Mouse (Mus musculus): Measurements from ENCODE around the gene Oxct2b. TPM values are rescaled to one million over a fixed set of nuclear protein-coding genes. Genes with fewer than 3 reads are reported as not detected.
A peak's percentile ranks its signal among the peaks of the same experiment; 100 is the strongest.
"Not testable (repeated sequence)": the region's sequence is repeated elsewhere in the genome, so short reads cannot be mapped to it uniquely, and the experiment has no call there.

The Oxct2b gene
- total RNA-seq, 2 experiments from 2014 or later = not detected

DNA sequence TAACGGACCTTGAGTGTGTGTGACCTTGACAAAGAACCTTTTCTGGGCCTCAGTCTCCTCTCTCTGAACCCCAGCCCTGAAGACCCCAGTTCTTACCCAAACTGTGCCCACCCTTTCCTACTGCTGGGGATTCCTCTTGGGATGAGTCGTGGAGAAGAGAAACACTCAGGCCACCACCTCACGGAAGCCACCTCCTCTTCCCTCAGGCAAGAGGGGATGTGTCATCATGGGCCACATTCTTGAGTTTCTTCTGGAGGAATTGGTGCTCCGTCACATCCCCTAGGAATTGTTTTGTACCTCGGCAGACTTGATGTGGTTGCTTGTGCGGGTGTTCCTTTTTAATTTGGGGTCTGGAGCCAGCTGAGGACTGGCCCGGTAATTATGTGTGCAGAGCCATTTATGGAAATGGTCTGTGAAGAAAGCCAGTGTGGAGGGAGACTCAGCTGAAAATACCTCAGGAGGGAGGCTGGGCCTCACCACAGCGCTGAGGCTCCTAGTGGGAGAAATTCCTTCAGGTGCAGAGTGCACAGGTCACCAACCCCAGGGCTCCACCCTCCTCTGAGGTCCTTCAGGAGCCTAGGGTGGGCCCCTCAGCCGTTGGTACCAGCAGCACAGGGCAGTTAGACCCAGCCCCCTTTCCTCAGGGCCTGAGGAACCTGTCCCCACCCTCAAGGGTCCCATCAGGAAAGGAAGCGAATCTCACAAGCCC, 4.6 kb upstream of the Oxct2b start:
- intact Hi-C loops (cut with DNase I; ENCODE audit: low total_unique reads); DNase-seq: not testable (repeated sequence)

- no peak for DNase-seq
- intact Hi-C loops (cut with DNase I; ENCODE audit: low total_unique reads) = no loop called here
Measured at GRCm38 (mm10) chr4:123112216-123112764, 3.8 kb upstream of the Oxct2b start.

DNA sequence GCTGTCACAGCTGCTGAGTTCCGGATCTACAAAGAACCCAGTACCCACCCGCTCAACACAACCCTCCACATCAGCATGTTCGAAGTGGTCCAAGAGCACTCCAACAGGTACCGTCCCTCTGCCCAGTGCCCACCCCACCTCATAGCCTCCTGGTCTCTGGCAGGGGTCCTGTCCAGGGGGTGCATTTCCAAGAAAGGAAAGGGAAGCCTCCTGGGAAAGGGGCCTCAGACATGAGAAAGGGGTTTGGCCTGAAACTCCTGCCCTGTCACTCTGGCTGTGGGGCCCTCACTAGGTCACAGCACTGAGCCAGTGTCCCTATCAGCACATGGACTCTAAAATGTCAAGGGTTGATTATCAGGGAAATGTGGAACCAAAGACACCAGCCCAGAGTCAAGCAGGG, 1.4 kb upstream of the Oxct2b start:
- intact Hi-C loops (cut with DNase I; ENCODE audit: low total_unique reads); DNase-seq: not testable (repeated sequence)

GRCm38 (mm10) chr4:123116640-123117039, 574 bp downstream of the Oxct2b start:
- DNase-seq; intact Hi-C loops (cut with DNase I; ENCODE audit: low total_unique reads): not testable (repeated sequence)

DNA sequence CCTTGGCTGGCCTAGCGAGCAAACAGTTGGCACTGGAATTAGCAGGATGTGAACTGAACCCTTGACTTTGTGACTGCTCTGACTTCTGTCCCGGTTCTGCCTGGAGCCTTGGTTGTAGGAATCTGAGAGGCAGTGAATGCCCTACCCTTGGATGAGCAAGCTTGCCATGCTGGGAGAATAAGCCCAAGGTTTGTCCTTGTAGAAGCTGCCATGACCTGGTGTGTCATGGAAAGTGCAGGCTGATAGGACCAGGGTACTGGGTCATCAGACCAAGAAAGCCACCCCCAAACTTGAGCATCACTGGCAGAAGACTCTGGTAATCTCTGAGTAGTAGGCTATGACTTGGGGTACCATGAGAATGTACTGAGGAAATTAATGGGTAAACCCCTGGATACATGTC, 5.2 kb downstream of the Oxct2b start:
- intact Hi-C loops (cut with DNase I; ENCODE audit: low total_unique reads) = no loop called here
- no peak for DNase-seq

- no peak for DNase-seq
- intact Hi-C loops (cut with DNase I; ENCODE audit: low total_unique reads) = no loop called here
Measured at GRCm38 (mm10) chr4:123126626-123127025, 10.6 kb downstream of the Oxct2b start.

GRCm38 (mm10) chr4:123127051-123127450, 11.0 kb downstream of the Oxct2b start:
- intact Hi-C loops (cut with DNase I; ENCODE audit: low total_unique reads) = no loop called here

DNA sequence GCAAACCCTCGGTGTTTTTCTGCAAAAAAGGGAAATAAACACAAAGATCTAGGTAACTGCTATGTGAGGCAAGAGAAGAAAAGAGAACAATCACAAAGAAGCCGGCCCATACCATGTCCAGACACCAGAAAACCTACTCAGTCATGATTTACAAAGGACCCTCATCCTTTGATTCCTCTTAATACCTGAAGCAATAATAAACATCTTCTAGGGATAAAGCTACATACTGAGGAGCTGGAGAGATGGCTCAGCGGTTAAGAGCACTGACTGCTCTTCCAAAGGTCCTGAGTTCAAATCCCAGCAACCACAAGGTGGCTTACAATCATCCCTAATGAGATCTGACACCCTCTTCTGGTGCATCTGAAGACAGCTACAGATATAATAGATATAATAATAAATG, 21.5 kb downstream of the Oxct2b start:
- intact Hi-C loops (cut with DNase I; ENCODE audit: low total_unique reads) = no loop called here
- no peak for DNase-seq

More at GRCm38 (mm10) chr4:123127051-123127450, 11.0 kb downstream of the Oxct2b start:
- no peak for DNase-seq

DNA sequence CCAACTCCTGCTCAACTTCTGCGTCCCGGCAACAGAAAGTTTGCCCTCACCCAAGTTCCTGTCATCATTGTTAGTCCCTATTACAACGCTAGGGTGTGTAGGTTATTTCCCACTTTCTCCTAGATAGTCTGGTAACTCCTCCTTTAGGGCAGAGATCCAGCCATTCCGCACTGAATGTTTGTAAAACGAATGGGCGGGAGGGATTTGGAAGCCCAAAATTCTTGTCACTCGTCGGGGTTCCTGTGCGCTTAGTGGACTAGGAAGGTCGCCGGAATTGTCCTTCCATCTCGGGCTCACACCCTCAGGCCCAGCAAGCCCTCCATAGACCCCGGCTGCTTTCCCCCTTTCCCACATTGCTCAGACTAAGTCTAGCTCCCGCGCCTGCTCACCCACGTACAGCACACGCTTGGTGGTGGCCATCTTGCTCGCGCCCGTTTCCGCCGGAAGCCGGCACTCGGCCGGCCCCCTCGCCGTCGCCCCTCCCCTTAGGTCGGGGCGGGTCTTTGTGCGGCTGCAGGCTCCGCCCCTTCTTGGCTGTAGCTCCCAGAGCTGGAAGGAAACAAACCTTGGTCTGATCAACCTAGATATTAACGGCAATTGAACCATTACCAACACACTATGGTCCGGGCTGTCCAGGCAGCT, 23.6 kb downstream of the Oxct2b start, which contains the start of gene Ppie:
Gene Ppie, minus strand, starts transcription at position 439 of the 642 bp plus-strand sequence.
- intact Hi-C loops (cut with DNase I; ENCODE audit: low total_unique reads) = no loop called here

GRCm38 (mm10) chr4:123147446-123148150, 31.5 kb downstream of the Oxct2b start:
- intact Hi-C loops (cut with DNase I; ENCODE audit: low total_unique reads) = no loop called here
- DNase-seq = no peak

More for the DNA sequence above, 23.6 kb downstream of the Oxct2b start, which contains the start of gene Ppie:
- peak; percentile 84 for DNase-seq

- intact Hi-C loops (cut with DNase I; ENCODE audit: low total_unique reads) = loop anchor here (10.0 kb wide), 1 partner anchor 103 kb away; no protein-coding TSS in a partner anchor
Measured at GRCm38 (mm10) chr4:123152003-123152402, 35.9 kb downstream of the Oxct2b start.

GRCm38 (mm10) chr4:123152976-123153375, 36.9 kb downstream of the Oxct2b start:
- intact Hi-C loops (cut with DNase I; ENCODE audit: low total_unique reads) = loop anchor here (10.0 kb wide), 1 partner anchor 102 kb away; no protein-coding TSS in a partner anchor
- no peak for DNase-seq

More at GRCm38 (mm10) chr4:123152003-123152402, 35.9 kb downstream of the Oxct2b start:
- DNase-seq = no peak

- intact Hi-C loops (cut with DNase I; ENCODE audit: low total_unique reads) = loop anchor here (5.0 to 10.0 kb wide), 2 partner anchors 47 to 100 kb away; partner anchors contain the start of gene Nt5c1a
- DNase-seq = no peak
Measured at GRCm38 (mm10) chr4:123155004-123155403, 38.9 kb downstream of the Oxct2b start.

- intact Hi-C loops (cut with DNase I; ENCODE audit: low total_unique reads) = loop anchor here (5.0 to 10.0 kb wide), 2 partner anchors 47 to 99 kb away; partner anchors contain the start of gene Nt5c1a
- no peak for DNase-seq
Measured at GRCm38 (mm10) chr4:123155427-123155826, 39.4 kb downstream of the Oxct2b start.

GRCm38 (mm10) chr4:123155840-123156239, 39.8 kb downstream of the Oxct2b start:
- intact Hi-C loops (cut with DNase I; ENCODE audit: low total_unique reads) = loop anchor here (5.0 to 10.0 kb wide), 2 partner anchors 46 to 99 kb away; partner anchors contain the start of gene Nt5c1a

GRCm38 (mm10) chr4:123160571-123160970, 44.5 kb downstream of the Oxct2b start:
- intact Hi-C loops (cut with DNase I; ENCODE audit: low total_unique reads) = no loop called here
- DNase-seq = no peak

More at GRCm38 (mm10) chr4:123155840-123156239, 39.8 kb downstream of the Oxct2b start:
- no peak for DNase-seq

DNA sequence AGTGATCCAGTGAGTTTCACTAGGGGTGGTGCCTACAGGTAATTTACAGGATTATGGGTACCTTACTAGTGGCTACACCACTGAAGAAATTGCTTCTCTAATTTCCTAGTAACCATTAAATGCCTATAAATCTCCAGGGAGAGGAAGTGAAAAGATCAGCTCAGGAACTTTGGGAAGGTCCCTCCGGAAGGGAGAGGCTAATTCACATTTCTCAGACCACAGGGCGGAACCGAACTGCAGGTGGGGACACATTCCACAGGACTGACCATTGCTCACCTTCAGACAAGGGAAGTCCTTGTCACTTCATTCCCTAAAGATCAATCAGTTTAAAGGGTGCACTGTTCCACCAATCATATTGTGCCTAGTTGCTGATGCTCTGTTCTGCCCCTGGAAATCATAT, 45.2 kb downstream of the Oxct2b start:
- intact Hi-C loops (cut with DNase I; ENCODE audit: low total_unique reads) = not testable (repeated sequence)

DNA sequence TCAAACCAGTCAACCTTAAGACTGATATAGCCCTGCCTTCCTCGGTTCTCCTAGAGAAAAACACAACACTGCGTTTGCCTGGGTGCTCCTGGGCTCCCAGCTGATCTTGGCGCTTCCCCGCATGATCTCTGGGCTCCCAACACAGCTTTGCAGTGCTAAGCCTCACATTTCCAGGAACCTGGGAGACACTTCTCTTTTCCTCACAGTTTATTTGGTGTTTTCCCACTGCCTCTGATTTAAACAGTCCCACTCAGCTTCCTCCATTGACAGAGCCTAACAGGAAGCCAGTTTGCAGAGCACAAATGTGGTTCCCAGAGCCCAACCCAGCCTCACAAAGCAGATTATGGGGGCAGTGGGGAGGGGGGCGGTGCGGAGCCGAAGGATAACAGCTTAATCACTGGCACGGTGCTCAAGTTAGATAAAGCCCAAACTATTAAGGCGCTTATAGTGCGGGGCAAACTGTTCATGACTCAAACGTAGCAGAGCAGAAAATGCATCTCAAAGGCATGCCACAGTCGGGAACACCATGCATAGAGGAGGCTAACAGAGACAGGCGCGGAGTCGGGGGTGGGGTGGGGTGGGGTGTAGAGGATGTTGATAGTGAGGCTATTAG, 46.3 kb downstream of the Oxct2b start:
- no peak for DNase-seq
- intact Hi-C loops (cut with DNase I; ENCODE audit: low total_unique reads) = no loop called here

More for the DNA sequence above, 45.2 kb downstream of the Oxct2b start:
- DNase-seq = not testable (repeated sequence)

DNA sequence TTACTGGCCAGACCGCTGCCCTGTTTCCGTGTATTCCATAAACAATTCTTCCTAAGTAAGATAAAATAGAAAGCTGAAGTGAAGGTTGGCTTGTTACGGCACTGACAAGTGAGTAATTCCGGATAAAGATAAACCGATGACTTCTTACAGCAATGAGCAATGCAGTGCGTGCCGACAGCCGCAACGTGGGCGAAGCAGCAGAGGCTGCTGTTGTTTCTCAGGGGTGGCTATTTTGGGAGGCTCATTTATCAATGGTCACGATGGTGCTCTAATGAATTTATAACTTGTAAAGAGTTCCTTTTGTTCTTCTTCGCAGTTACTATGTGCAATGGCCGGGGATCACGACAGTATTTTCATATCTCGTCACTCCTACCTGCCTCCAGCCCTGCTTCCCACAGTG, 48.1 kb downstream of the Oxct2b start:
- intact Hi-C loops (cut with DNase I; ENCODE audit: low total_unique reads) = no loop called here
- DNase-seq = no peak
